Mouse (Mus musculus): ENCODE results near the gene Kcnj6.

DNA sequence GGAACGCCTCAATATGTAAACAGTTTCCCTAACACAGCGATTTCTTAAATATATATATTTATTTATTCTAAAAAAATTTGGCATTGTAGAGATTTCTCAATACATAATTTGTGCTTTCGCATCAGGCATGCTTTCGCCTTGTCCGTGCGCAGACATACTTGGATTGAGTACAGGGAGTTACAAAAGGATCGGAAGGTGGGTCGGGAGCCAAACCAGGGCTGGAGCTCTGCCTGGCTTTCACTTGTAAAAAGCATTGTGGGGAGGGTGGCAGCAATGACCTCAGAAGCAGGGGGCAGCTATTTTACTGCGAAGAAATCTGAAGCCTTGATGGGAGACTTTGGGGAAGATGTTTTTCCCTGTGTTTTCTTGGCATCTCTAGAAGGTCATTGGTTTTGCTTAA lies 252.5 kb downstream of the Kcnj6 start:
- TF ChIP-seq POLR2A (IDR thresholded peaks at IDR 0.05; ENCODE audit: low read depth, low read length) (no peak), CTCF (IDR thresholded peaks at IDR 0.05; ENCODE audit: extremely low read depth, insufficient read depth, insufficient read length, insufficient replicate concordance) (no peak)

Measured in spleen, adult 2 months (tissue).